Mouse (Mus musculus) embryonic fibroblast, embryonic 13.5 days (primary cell): ENCODE data around the gene Sdccag8.

Experiments used
- CTCF ChIP-seq: IDR thresholded peaks from 2 replicates; pipeline ENCODE4 v1.5.1; 2011; ENCODE audit warnings: mild to moderate bottlenecking, control low read depth, low read length, moderate library complexity, borderline replicate concordance; ENCODE audit not compliant: insufficient read depth
- POLR2A ChIP-seq: IDR thresholded peaks from 2 replicates; pipeline ENCODE4 v1.6.1; 2011; ENCODE audit warnings: low read depth, mild to moderate bottlenecking, control low read depth, low read length, moderate library complexity

DNA sequence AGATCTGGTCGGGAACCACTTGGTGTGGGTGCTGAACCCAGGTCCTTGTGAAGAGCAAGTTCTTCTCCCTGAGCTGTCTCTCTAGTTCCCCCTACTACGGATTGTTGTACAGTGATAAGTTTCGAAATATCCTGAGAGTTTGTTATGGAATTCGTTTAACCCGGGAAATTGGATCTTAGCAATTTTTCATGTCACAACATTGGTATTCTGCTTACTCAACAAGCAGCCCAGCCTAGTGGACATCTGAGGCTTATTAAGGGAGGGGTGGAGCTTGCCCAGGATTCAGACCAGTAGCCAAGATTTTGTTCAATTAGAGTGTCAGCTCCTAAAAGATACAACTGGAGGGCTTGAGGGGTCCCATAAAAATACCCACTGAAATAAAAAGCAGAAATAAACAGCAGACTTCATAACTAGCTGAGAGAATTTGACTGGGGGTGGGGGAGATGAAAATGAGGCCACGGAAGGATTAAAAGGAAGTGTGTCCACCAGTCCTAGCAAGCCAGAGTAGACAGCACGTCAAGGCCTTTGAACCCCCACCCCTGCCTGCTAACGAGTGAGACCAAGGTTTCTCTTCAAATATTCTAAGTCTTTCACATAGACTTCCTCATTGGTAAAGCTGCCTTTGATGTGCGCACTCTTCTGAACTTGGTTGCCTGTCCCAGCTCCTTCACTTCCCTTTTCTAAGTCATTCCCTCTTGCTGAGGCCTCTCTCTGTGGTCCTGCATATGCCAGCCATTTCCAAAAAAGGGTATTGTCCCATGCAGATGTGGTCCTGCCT, 38.5 kb downstream of the Sdccag8 start:
- no peak for TF ChIP-seq POLR2A
- TF ChIP-seq CTCF = no peak
